Mouse (Mus musculus): ENCODE data around the gene Pkd1. TPM values are rescaled to one million over a fixed set of nuclear protein-coding genes. Genes with fewer than 3 reads are reported as not detected.

Pkd1 gene
- polyA plus RNA-seq, 1 experiment: 13.0 TPM

GRCm38 (mm10) chr17:24579532-24579931 is 29.9 kb downstream of the Pkd1 start:
- H3K9ac ChIP-seq (ENCODE audit: low read depth, poor library complexity, severe bottlenecking): no peak overlapping the region
- no peak overlapping the region for H3K27ac ChIP-seq (ENCODE audit: insufficient read depth, low read length)
- no peaks in the 10 kb centered on the region for H3K9me3 ChIP-seq (replicated peaks; ENCODE audit: control insufficient read depth, insufficient read depth, low read length, poor library complexity, severe bottlenecking)
- no peaks in the 10 kb centered on the region for H3K4me1 ChIP-seq (ENCODE audit: control insufficient read depth, insufficient read depth, low read length)
- H3K36me3 ChIP-seq (ENCODE audit: control insufficient read depth, insufficient read depth, low read length, poor library complexity, severe bottlenecking): no peaks in the 10 kb centered on the region
- TF ChIP-seq EP300 (IDR thresholded peaks at IDR 0.05; ENCODE audit: insufficient read depth, low read depth, low read length) (no peak), CTCF (IDR thresholded peaks at IDR 0.05; ENCODE audit: low read depth, low read length) (no peak), POLR2A (IDR thresholded peaks at IDR 0.05; ENCODE audit: insufficient read depth, low read length) (no peak)
- H3K27me3 ChIP-seq (ENCODE audit: control insufficient read depth, insufficient read depth, low read length, poor library complexity, severe bottlenecking): no peaks in the 10 kb centered on the region
- H3K4me3 ChIP-seq (ENCODE audit: low read depth, low read length): no peak overlapping the region

GRCm38 (mm10) chr17:24580287-24580686 is 30.7 kb downstream of the Pkd1 start:
- H3K4me1 ChIP-seq (ENCODE audit: control insufficient read depth, insufficient read depth, low read length): no peaks in the 10 kb centered on the region
- no peaks in the 10 kb centered on the region for H3K36me3 ChIP-seq (ENCODE audit: control insufficient read depth, insufficient read depth, low read length, poor library complexity, severe bottlenecking)
- no peaks in the 10 kb centered on the region for H3K9me3 ChIP-seq (replicated peaks; ENCODE audit: control insufficient read depth, insufficient read depth, low read length, poor library complexity, severe bottlenecking)
- no peaks in the 10 kb centered on the region for H3K27me3 ChIP-seq (ENCODE audit: control insufficient read depth, insufficient read depth, low read length, poor library complexity, severe bottlenecking)
- TF ChIP-seq CTCF (IDR thresholded peaks at IDR 0.05; ENCODE audit: low read depth, low read length) (no peak), EP300 (IDR thresholded peaks at IDR 0.05; ENCODE audit: insufficient read depth, low read depth, low read length) (no peak), POLR2A (IDR thresholded peaks at IDR 0.05; ENCODE audit: insufficient read depth, low read length) (no peak)
- no peak overlapping the region for H3K9ac ChIP-seq (ENCODE audit: low read depth, poor library complexity, severe bottlenecking)
- no peak overlapping the region for H3K4me3 ChIP-seq (ENCODE audit: low read depth, low read length)
- no peak overlapping the region for H3K27ac ChIP-seq (ENCODE audit: insufficient read depth, low read length)

DNA sequence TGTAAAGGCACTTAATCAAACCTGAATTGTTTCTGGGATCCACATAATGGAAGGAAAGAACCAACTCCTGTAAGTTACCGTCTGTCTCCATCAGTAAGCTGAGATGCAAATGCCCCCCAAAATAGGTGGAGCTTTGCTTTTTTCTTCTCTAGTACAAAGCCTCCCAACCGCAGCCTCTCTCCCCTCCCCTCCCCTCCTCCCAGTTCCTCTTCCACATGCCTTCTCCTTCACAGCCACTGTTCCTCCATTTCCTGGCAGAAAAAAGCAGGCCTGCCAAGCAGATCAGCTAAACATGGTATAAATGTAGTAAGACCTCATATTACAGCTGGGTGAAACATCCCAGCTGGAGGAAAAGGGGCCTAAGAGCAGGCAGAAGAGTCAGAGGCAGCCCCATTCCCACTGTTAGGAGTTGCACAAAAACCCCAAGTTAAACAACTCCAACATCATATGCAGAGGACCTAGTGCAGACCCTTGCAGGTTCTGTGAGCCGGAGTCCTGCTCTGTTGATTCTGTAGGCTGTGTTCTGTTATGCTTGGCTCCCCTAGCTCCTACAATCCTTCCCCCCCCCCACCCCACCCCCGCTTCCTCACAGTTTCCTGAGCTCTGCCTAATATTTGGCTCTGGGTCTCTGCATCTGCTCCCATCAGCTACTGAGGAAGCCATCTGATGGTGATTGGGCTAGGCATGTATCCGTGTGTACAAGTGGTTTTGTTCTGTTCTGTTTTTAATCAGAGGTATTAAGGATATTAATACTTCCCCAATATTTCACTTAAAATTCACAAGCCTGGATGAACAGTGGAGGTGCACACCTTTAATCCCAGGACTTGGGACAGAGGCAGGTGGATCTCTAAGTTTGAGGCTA is 34.2 kb downstream of the Pkd1 start:
- no peaks in the 10 kb centered on the region for H3K27me3 ChIP-seq (ENCODE audit: control insufficient read depth, insufficient read depth, low read length, poor library complexity, severe bottlenecking)
- no peak overlapping the region for H3K9ac ChIP-seq (ENCODE audit: low read depth, poor library complexity, severe bottlenecking)
- no peaks in the 10 kb centered on the region for H3K36me3 ChIP-seq (ENCODE audit: control insufficient read depth, insufficient read depth, low read length, poor library complexity, severe bottlenecking)
- no peaks in the 10 kb centered on the region for H3K9me3 ChIP-seq (replicated peaks; ENCODE audit: control insufficient read depth, insufficient read depth, low read length, poor library complexity, severe bottlenecking)
- peak overlapping the region; percentile 48 for H3K27ac ChIP-seq (ENCODE audit: insufficient read depth, low read length)
- H3K4me3 ChIP-seq (ENCODE audit: low read depth, low read length): no peak overlapping the region
- H3K4me1 ChIP-seq (ENCODE audit: control insufficient read depth, insufficient read depth, low read length): no peaks in the 10 kb centered on the region
- no peak for TF ChIP-seq EP300 (IDR thresholded peaks at IDR 0.05; ENCODE audit: insufficient read depth, low read depth, low read length)
- no peak for TF ChIP-seq POLR2A (IDR thresholded peaks at IDR 0.05; ENCODE audit: insufficient read depth, low read length)
- no peak for TF ChIP-seq CTCF (IDR thresholded peaks at IDR 0.05; ENCODE audit: low read depth, low read length)

DNA sequence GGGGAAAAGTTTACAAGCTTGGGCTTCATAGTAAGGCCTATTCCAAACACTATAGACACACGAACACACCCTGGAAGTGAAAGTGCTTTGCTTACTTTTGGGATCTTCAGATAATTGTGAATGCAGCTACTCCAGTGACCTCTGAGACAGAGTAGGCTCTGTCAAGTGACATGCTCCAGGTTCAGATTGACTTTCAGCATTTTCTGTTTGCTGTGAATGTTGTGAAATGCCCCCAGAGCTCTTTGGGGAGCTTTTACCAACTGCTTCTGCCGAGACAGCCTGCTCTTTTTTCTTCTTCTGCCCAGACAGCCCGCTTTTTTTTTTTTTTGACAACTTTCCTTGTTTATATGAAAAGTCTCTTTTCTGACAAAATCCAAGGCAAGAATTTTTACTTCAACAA is 34.9 kb downstream of the Pkd1 start:
- Histone ChIP-seq H3K27ac (ENCODE audit: insufficient read depth, low read length) (no peak overlapping the region), H3K27me3 (ENCODE audit: control insufficient read depth, insufficient read depth, low read length, poor library complexity, severe bottlenecking) (no peaks in the 10 kb centered on the region), H3K9ac (ENCODE audit: low read depth, poor library complexity, severe bottlenecking) (no peak overlapping the region), H3K4me3 (ENCODE audit: low read depth, low read length) (no peak overlapping the region), H3K36me3 (ENCODE audit: control insufficient read depth, insufficient read depth, low read length, poor library complexity, severe bottlenecking) (no peaks in the 10 kb centered on the region), H3K9me3 (replicated peaks; ENCODE audit: control insufficient read depth, insufficient read depth, low read length, poor library complexity, severe bottlenecking) (no peaks in the 10 kb centered on the region), H3K4me1 (ENCODE audit: control insufficient read depth, insufficient read depth, low read length) (no peaks in the 10 kb centered on the region)
- TF ChIP-seq POLR2A (IDR thresholded peaks at IDR 0.05; ENCODE audit: insufficient read depth, low read length): no peak
- TF ChIP-seq CTCF (IDR thresholded peaks at IDR 0.05; ENCODE audit: low read depth, low read length): no peak
- TF ChIP-seq EP300 (IDR thresholded peaks at IDR 0.05; ENCODE audit: insufficient read depth, low read depth, low read length): no peak

DNA sequence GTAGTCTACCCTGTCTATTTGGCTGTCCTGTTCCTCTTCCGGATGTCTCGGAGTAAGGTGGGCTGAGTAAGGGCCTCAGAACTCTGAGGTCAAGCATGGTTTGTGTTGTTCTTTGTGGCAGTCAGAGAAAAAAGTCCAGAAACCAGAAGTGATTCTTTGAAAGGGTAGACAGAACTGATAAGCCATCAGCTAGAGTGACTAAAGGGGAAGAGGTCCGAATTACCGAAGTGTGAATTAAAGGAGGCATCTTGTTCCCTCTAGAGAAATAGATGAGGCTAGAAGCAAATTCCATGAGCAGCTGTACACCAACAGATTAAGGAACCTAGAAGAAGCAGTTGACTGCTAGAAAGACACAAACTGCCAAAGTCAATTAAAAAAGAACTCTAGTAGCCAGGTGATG is 36.9 kb downstream of the Pkd1 start:
- H3K4me3 ChIP-seq (ENCODE audit: low read depth, low read length): no peak overlapping the region
- H3K27me3 ChIP-seq (ENCODE audit: control insufficient read depth, insufficient read depth, low read length, poor library complexity, severe bottlenecking): no peaks in the 10 kb centered on the region
- H3K4me1 ChIP-seq (ENCODE audit: control insufficient read depth, insufficient read depth, low read length): no peaks in the 10 kb centered on the region
- TF ChIP-seq POLR2A (IDR thresholded peaks at IDR 0.05; ENCODE audit: insufficient read depth, low read length) (no peak), CTCF (IDR thresholded peaks at IDR 0.05; ENCODE audit: low read depth, low read length) (no peak), EP300 (IDR thresholded peaks at IDR 0.05; ENCODE audit: insufficient read depth, low read depth, low read length) (no peak)
- no peaks in the 10 kb centered on the region for H3K36me3 ChIP-seq (ENCODE audit: control insufficient read depth, insufficient read depth, low read length, poor library complexity, severe bottlenecking)
- no peak overlapping the region for H3K27ac ChIP-seq (ENCODE audit: insufficient read depth, low read length)
- H3K9ac ChIP-seq (ENCODE audit: low read depth, poor library complexity, severe bottlenecking): no peak overlapping the region
- no peaks in the 10 kb centered on the region for H3K9me3 ChIP-seq (replicated peaks; ENCODE audit: control insufficient read depth, insufficient read depth, low read length, poor library complexity, severe bottlenecking)

GRCm38 (mm10) chr17:24590943-24591342 is 41.3 kb downstream of the Pkd1 start:
- no peak overlapping the region for H3K9ac ChIP-seq (ENCODE audit: low read depth, poor library complexity, severe bottlenecking)
- no peaks in the 10 kb centered on the region for H3K9me3 ChIP-seq (replicated peaks; ENCODE audit: control insufficient read depth, insufficient read depth, low read length, poor library complexity, severe bottlenecking)
- no peak for TF ChIP-seq EP300 (IDR thresholded peaks at IDR 0.05; ENCODE audit: insufficient read depth, low read depth, low read length)
- TF ChIP-seq POLR2A (IDR thresholded peaks at IDR 0.05; ENCODE audit: insufficient read depth, low read length): no peak
- TF ChIP-seq CTCF (IDR thresholded peaks at IDR 0.05; ENCODE audit: low read depth, low read length): no peak
- no peak overlapping the region for H3K27ac ChIP-seq (ENCODE audit: insufficient read depth, low read length)
- no peaks in the 10 kb centered on the region for H3K27me3 ChIP-seq (ENCODE audit: control insufficient read depth, insufficient read depth, low read length, poor library complexity, severe bottlenecking)
- peaks cover 3% of the 10 kb centered on the region for H3K4me1 ChIP-seq (ENCODE audit: control insufficient read depth, insufficient read depth, low read length)
- H3K36me3 ChIP-seq (ENCODE audit: control insufficient read depth, insufficient read depth, low read length, poor library complexity, severe bottlenecking): no peaks in the 10 kb centered on the region; the same call in 1 of the 2 replicates
- no peak overlapping the region for H3K4me3 ChIP-seq (ENCODE audit: low read depth, low read length)
